Mouse (Mus musculus): ENCODE data around the gene Mical3.

Mical3 gene

GRCm38 (mm10) chr6:120956259-120957161, 174.3 kb downstream of the Mical3 start:
- DNase-seq: no peak

GRCm38 (mm10) chr6:120955215-120955614, 175.6 kb downstream of the Mical3 start:
- DNase-seq: no peak

- no peak for DNase-seq
Observed at GRCm38 (mm10) chr6:120954241-120954640, 176.6 kb downstream of the Mical3 start.

DNA sequence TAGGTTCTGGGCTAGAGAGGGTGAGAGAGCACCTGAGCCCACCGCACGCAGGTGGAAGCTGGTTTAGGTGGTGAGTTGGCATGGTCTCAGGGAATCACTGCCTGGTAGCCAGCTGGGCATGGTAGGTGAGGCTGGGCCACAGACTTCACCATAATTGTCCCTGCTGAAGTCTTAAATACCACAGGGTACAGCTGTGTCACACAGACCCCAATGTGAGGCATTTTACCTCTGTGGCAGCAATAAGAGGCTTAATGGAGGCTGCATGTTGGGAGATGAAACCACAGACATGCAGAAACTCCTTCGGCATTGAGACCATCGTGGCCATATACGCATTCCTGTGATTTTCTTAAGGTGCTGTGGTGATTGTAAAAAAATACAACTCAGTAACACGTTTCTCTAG, 178.3 kb downstream of the Mical3 start:
- no peak for DNase-seq

- no peak for DNase-seq
Observed at GRCm38 (mm10) chr6:120951311-120951710, 179.5 kb downstream of the Mical3 start.

DNA sequence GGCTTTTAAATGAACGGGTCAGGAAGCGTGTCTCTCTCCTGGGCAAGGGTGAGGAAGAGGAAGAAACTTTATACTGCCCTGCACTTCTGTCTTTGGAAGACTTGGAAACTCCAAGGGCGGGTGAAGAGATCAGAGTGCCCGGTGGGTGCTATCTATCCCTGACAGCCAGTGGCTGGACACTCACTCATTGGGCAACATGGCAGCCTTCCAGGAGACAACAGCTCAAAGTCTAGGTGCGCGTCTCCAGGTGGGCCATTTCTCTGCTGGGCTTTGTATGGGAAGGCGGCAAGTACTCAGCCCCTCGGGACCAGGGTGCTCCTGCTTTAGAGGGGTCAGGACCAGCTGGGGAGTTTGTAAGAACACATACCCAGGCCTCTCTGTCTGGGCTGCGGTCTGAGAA, 185.3 kb downstream of the Mical3 start:
- DNase-seq: peak; percentile 70 to 72

DNA sequence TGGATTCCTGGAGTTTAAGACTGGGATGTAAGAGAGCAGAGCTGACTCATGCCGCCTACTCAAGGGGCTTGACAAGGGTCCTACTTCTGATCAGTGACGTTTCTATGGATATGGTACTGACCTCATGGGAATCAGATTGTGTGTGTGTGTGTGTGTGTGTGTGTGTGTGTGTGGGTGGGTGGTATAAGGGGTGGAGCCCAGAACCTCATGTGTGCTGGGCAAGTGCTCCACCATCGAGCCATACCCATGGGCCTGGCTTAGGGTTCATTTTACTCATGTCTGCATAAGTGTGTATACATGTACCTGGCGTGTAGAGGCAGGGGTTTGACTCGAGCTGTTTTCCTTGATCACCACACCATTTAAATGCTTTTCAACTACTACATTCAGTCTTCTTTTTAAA, 186.8 kb downstream of the Mical3 start:
- DNase-seq: no peak

DNA sequence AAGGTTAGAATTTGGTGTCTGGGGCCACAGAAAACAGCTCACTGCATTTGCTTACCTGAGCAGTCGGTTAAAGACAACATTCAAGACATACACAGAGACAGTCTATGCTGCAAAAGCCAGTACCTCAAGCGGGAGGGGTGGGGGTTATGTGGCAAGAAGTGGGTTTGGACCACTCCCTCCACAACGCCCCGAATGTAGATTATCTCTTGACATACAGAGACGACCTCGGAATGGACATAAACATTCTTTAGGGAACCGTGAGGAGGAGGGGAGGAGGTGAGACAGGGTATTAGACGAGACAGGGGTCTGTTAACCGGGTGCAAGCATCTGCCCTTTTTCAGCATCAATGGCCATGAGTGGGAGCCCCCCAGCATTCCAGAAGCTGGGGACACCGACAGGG, 187.2 kb downstream of the Mical3 start:
- DNase-seq: no peak

- no peak for DNase-seq
Observed at GRCm38 (mm10) chr6:120943079-120943478, 187.7 kb downstream of the Mical3 start.

DNA sequence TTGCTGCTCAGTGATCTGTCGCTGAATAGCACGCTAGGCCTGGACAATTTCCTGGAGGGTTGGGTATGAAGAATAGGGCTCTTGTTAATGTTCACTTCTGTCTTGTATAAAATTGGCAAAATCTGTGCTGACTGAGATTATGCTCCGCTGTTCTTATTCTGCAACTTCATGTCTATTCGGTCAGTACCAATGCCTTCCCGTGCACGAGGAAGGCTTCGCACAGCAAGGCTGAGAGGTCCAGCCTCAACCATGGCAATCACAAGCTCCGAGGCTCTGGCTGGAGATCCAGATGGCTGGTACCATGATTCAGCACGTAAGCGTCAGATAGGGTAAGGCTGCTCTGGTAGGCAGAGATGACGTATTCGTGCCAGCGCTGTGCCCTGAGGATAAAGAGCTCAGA, 189.2 kb downstream of the Mical3 start:
- peak; percentile 57 to 66 for DNase-seq

DNA sequence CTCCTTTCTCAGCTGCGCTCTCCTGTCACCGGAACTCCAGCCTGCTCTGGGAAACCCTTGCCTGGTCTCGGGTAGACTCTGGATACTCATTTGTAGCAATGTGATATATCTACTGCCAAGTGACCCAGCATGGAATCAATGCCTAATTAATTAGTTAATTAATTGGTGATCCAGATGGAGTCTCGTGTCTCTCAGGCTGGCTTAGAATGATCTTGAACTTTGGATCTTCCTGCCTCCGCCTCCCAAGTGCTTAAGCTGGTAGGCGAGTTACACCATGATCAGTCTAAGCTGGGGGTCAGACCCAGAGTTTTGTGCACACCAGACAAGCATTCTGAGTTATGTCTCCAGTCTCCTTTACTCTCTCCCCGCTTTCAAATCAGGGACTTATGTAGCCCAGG, 189.7 kb downstream of the Mical3 start:
- DNase-seq: peak; percentile 60 to 82

- DNase-seq: peak; percentile 25 to 41
Observed at GRCm38 (mm10) chr6:120940446-120941083, 190.2 kb downstream of the Mical3 start.

DNA sequence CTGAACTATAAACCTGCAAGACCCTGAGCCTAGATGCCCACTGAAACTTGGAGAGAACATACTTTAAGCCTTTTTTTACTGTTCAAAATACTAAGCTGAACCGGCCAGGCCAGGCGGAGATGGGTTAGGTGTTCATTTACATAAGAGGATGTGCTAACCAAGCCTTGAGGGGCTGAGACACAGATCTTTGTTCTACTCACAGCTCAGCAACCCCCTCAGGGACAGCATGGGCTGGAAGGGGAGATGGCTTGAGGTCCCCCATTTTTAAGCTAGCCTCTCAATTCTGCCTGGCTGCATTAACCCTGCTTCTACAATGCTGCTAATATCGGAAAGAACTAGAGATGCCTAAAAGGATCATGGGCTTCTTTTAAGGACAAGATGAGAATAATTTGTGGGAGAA, 191.0 kb downstream of the Mical3 start:
- DNase-seq: no peak

GRCm38 (mm10) chr6:120938763-120939450, 191.9 kb downstream of the Mical3 start:
- DNase-seq: no peak

DNA sequence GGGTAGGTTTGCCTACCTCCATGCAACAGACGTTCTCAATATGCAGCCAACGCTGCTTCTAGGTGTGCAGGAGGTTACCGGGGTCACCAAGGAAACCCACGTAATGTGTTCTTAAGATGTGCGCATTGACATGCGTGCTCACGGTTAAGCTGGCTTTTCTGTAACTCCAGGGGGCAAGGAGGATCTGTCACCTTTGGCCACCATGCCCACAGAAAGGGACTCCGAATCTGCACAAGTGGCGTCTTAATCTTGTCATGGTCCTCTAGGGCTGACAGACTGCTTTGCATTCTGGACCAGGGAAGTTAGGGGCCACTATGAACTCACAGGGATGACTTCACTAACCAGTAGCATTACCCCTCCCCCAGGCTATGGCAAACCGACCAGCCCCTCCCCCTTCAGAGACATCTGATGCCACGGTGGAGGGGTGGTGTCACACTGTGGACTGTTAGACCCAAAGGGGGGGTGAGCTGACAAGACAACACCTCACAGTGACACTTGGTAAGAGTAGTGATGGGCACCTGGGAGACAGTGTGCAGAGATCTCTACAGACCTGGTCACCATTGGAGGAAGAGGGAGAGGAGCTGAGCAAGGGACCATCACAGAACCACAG, 192.7 kb downstream of the Mical3 start:
- DNase-seq: no peak

DNA sequence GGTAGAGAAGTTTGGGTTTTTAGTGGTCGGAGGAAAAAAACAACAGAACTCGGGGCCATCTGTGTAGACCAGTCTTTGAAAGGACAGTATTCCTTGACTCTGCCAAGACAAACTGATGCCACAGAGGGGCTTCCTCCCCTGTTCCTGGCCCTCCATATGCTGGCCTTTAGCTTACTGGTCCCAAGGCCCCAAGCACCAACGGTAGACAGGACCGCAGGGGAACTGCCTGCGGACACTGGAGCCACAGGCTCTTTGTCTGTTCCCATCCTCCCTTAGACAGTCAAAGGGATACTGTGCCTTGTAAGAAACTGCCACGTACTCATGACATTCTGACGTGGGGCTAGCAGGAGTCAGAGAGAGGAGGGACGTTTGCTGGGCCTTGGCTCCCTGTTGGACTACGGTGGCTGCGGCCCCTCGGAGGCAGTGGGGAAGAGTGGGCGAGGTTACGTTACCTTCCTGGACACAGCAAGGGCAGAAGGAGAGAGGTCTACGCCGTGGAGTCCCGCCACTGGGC, 193.6 kb downstream of the Mical3 start:
- no peak for DNase-seq

DNA sequence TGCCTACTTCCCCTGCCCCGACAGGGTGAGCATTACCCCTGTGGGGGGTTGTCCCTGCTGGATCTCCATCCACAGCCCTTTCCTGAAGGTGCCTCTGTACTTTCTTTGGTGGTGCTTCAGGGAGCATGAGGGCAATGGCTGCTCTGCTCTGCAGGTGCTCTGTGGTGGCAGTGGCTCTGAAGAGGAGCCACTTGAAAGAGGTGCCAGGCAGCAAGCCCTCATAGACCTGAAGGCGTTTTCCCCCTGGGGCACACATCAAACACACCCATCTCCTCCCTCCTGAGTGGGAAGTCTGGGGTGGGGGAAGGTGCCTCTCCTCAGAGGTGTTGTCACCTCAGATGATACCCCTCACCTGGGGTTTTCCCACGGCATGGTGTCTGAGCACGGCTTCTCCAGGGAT, 196.6 kb downstream of the Mical3 start:
- no peak for DNase-seq

GRCm38 (mm10) chr6:120933670-120934069, 197.1 kb downstream of the Mical3 start:
- no peak for DNase-seq

DNA sequence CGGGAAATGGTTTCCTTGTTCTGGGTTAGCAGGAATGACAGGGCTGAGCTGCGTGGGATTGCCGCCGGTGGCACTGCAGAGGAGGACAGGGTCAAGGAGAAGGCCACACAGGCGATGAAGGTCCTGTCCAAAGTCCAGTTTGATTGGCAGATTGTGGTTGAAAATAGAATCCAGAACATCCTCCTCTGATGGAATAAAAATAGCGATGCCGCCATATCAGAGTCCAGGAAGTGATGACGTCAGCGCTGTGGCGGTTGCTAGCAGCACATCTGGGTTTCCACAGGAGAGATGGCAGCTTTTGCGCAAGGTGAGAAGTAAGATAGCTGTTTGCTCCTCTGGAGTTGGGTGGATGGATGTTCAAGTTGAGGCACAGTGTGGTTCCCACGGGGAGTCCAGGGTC, 198.2 kb downstream of the Mical3 start:
- no peak for DNase-seq

GRCm38 (mm10) chr6:120930450-120931306, 200.1 kb downstream of the Mical3 start:
- no peak for DNase-seq

- no peak for DNase-seq
Observed at GRCm38 (mm10) chr6:120929421-120929820, 201.4 kb downstream of the Mical3 start.

- DNase-seq: peak; percentile 87 to 90
Observed at GRCm38 (mm10) chr6:120927765-120928164, 203.0 kb downstream of the Mical3 start.
